Mouse (Mus musculus) neural tube, embryonic 14.5 days (tissue): ENCODE results near the gene Elmo2. TPM values are rescaled to one million over a fixed set of nuclear protein-coding genes. Genes with fewer than 3 reads are reported as not detected.

Source experiments
- ATAC-seq: fragments of 200-750 bp; cut with Nextera tagmentation; 2 replicates; pipeline ENCODE4 v1.8.0; 2017; ENCODE audit warnings: low read depth, mild to moderate bottlenecking, moderate TSS enrichment, moderate library complexity
- H3K27ac ChIP-seq: fragments of 300-500 bp; sonication (generic); 2 replicates; pipeline ENCODE4 v1.5.1; 2014; ENCODE audit warnings: low read depth, mild to moderate bottlenecking, control low read depth, low read length, moderate library complexity, mixed read lengths
- H3K27me3 ChIP-seq: fragments of 300-500 bp; sonication (generic); 2 replicates; pipeline ENCODE4 v1.6.1; 2014; ENCODE audit warnings: low read length; ENCODE audit not compliant: control insufficient read depth, insufficient read depth
- H3K36me3 ChIP-seq: fragments of 300-500 bp; sonication (generic); 2 replicates; pipeline ENCODE4 v1.6.1; 2014; ENCODE audit warnings: low read length, mixed read lengths; ENCODE audit not compliant: control insufficient read depth, insufficient read depth
- H3K4me1 ChIP-seq: fragments of 300-500 bp; sonication (generic); 2 replicates; pipeline ENCODE4 v1.6.1; 2014; ENCODE audit warnings: low read length; ENCODE audit not compliant: control insufficient read depth, insufficient read depth
- H3K4me2 ChIP-seq: fragments of 300-500 bp; sonication (generic); 2 replicates; pipeline ENCODE4 v1.6.1; 2014; ENCODE audit warnings: mild to moderate bottlenecking, low read depth, low read length, control low read depth
- H3K4me3 ChIP-seq: fragments of 300-500 bp; sonication (generic); 2 replicates; pipeline ENCODE4 v1.5.1; 2014; ENCODE audit warnings: low read depth, low read length, control low read depth, mixed read lengths
- H3K9ac ChIP-seq: fragments of 300-500 bp; sonication (generic); replicated peaks from 2 replicates; pipeline ENCODE4 v1.6.1; 2014; ENCODE audit warnings: low read depth, mild to moderate bottlenecking, control low read depth, low read length, mixed read lengths
- H3K9me3 ChIP-seq: fragments of 300-500 bp; sonication (generic); 2 replicates; pipeline ENCODE4 v1.6.1; 2016; ENCODE audit warnings: low read length; ENCODE audit not compliant: control insufficient read depth
- WGBS: fragments of 180-500 bp; shearing (Covaris S2); extraction: QIAGEN DNeasy Blood & Tissue Kit; methylation state at CpG from one replicate; pipeline ENCODE4 v1.1.7; 2014; 5-methylcytosine and 5-hydroxymethylcytosine counted together
- polyA plus RNA-seq: library from polyadenylated mRNA; unstranded; fragments of >200 nt; fragmentation: Nextera tagmentation; extraction: Ambion mirVana; gene quantifications from 2 replicates; pipeline ENCODE4 v1.2.1, GENCODE M21; 2014

Elmo2 gene
- polyA plus RNA-seq, 1 experiment from 2014 or later: 98.8 TPM

DNA sequence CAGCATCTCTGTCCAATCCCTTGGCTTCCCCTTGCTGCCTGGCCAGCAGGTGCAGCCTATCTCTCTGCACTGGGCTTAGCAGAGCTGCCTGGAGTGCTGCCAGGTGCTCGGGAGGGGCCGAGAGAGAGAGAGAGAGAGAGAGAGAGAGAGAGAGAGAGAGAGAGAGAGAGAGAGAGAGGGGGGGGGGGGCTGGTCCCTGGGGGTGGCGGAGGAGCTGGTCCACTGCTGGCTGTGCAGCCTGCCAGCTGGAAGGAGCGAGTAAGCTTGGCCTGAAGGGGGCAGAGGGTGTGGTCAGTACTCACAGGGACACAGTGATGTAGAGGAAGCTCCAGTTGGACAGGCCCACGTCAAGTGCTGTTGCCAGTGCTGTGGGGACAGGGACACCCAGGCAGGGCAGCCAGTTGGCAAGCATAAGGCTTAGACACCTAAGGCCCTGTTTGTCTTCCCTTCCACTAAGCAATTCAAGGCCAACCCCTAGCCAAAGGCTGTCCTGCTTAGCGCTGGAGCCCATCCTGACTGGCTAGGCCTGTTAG lies 44.4 kb downstream of the Elmo2 start:
- no peaks in the 10 kb centered on the region for H3K27me3 ChIP-seq
- no peaks in the 10 kb centered on the region for H3K9me3 ChIP-seq
- no peak overlapping the region for H3K4me2 ChIP-seq
- no peak overlapping the region for H3K9ac ChIP-seq
- no peak for ATAC-seq
- no peak overlapping the region for H3K4me3 ChIP-seq
- peaks cover 11% of the 10 kb centered on the region for H3K36me3 ChIP-seq
- peaks cover 3% of the 10 kb centered on the region for H3K4me1 ChIP-seq
- H3K27ac ChIP-seq: no peak overlapping the region
- WGBS: 39% methylated on average over 4 of the region's 6 CpGs

DNA sequence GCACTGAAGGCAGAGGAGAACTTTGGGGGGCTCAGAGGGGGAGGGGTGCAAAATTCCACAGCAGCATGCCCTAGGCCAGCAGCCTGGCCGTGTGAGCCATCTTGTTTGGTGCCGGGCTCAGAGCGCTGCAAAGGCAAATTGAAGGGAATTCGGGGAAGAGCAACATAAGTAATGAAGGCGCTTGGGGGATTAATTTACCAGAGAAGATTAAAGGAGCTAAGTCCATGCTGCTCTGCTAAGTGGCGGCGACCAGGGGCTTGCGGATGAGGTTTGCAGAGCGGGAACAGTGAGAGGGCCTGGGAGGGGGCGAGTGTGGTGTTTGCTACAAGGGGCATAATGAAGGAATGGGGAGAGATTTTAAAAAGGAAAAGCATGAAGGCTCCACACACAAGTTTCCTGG lies 46.9 kb downstream of the Elmo2 start:
- Histone ChIP-seq H3K27me3 (no peaks in the 10 kb centered on the region), H3K9me3 (no peaks in the 10 kb centered on the region), H3K4me3 (no peak overlapping the region), H3K27ac (no peak overlapping the region), H3K36me3 (peaks cover 11% of the 10 kb centered on the region), H3K9ac (no peak overlapping the region), H3K4me2 (no peak overlapping the region), H3K4me1 (peaks cover 9% of the 10 kb centered on the region)
- no peak for ATAC-seq
- 52% methylated on average over 10 of the region's 10 CpGs for WGBS

DNA sequence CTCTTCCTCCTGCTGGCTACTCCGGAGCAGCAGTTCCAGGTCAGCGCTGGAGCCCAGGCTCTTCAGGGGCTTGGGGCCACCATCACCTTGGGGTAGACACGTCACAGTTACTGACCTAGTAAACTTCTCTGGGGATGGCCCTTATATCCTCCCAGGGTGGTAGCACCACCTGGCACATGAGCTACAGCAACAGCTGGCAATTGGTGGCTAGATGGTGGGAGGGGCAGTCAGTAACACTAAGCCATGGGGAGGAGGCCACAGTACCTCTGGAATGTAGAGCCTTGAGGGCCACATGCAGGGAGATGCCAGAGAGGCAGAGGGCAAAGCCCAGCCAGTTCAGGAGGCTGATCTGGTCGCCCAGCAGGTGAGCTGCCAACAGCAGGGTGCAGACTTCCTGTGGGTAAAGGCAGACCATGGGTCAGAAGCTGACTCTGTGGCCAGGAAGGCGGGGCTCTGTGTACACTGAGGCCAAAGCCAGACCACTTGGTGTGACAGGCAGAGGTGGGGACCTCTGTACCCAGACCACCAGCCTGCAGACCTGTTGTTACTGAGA lies 49.0 kb downstream of the Elmo2 start:
- 90% methylated on average over 5 of the region's 5 CpGs for WGBS
- Histone ChIP-seq H3K9ac (no peak overlapping the region), H3K36me3 (peaks cover 6% of the 10 kb centered on the region; the same call in 1 of the 2 replicates), H3K4me3 (no peak overlapping the region), H3K4me1 (peaks cover 13% of the 10 kb centered on the region), H3K4me2 (no peak overlapping the region), H3K9me3 (no peaks in the 10 kb centered on the region), H3K27me3 (no peaks in the 10 kb centered on the region), H3K27ac (no peak overlapping the region)
- ATAC-seq: no peak

DNA sequence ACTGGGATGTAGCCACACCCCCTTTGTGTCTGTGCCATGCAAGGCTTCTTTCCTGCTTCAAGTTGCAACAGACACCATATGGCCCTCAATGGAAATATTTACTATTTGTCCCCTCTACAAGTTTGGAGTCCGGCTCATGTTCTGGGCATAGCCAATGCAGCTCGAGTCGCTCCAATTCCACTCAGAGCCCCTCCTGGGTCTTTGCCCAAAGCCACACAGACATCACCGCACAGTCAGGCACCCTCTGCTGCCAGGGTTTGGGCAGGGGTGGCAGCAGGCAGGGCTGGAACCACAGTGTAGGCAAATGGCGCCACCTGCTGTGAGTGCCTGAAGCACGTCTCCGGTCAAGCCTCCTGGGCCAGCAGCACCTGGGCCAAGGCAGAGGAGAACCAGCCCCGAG lies 50.5 kb downstream of the Elmo2 start:
- Histone ChIP-seq H3K27ac (no peak overlapping the region), H3K4me2 (no peak overlapping the region), H3K4me3 (no peak overlapping the region), H3K9me3 (no peaks in the 10 kb centered on the region), H3K36me3 (peaks cover 6% of the 10 kb centered on the region; the same call in 1 of the 2 replicates), H3K9ac (no peak overlapping the region), H3K4me1 (peaks cover 19% of the 10 kb centered on the region), H3K27me3 (no peaks in the 10 kb centered on the region)
- ATAC-seq: 0 out of 2 replicates have a peak, but pooled peaks have one; percentile 29
- WGBS: 18% methylated on average over 8 of the region's 8 CpGs

DNA sequence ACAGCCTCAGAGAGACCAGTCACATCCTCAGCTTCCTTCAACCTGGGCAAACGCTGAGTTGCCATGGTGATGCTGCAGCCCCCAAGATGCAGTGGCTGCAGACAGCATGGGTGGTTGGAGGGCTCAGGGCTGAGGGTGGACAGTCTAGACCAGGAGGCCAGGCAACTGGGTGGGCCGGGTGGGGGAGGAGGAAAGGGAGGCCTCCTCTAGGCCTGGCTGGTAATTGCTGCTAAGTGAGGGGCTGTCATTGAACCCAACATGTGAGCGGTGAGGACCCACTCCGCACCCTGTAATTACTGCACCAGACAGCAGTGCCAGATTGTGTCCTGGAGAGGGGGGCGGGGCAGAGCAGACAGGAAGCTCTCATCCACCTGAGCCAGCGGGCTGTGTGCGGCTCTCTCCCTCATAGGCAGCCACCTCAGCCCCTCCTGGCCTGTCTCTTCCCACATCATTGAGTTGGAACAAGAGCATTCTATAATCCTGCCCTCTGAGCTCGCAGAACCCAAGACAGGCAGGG lies 51.1 kb downstream of the Elmo2 start:
- WGBS: 29% methylated on average over 8 of the region's 8 CpGs
- Histone ChIP-seq H3K4me1 (peaks cover 20% of the 10 kb centered on the region), H3K4me2 (no peak overlapping the region), H3K9ac (no peak overlapping the region), H3K4me3 (no peak overlapping the region), H3K27ac (no peak overlapping the region), H3K9me3 (no peaks in the 10 kb centered on the region), H3K36me3 (peaks cover 6% of the 10 kb centered on the region; the same call in 1 of the 2 replicates), H3K27me3 (no peaks in the 10 kb centered on the region)
- peak; percentile 42; the same call in 1 of the 2 replicates for ATAC-seq

DNA sequence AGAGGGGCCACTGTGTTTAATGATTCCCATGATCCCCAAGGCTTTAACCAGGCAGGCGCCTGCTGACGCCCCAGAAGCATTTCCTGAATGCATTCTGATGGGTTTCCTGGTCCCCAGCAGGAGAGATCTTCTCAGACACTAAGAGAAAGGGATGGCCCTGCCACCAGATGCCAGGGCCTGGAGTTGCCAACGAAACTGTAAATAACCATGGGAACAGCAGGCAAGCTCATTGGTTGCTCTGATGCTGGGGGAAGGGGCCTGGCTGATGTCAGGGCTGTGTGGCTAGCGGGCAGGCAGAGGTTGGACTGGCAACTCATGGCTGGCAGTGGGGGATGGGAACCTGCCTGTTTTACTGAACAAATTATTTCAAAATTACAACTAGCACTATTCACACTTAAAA lies 52.7 kb downstream of the Elmo2 start:
- H3K4me3 ChIP-seq: no peak overlapping the region
- H3K4me2 ChIP-seq: no peak overlapping the region
- peaks cover 6% of the 10 kb centered on the region; the same call in 1 of the 2 replicates for H3K36me3 ChIP-seq
- ATAC-seq: no peak
- H3K4me1 ChIP-seq: peaks cover 20% of the 10 kb centered on the region
- H3K27ac ChIP-seq: no peak overlapping the region
- H3K9me3 ChIP-seq: no peaks in the 10 kb centered on the region
- no peaks in the 10 kb centered on the region for H3K27me3 ChIP-seq
- no peak overlapping the region for H3K9ac ChIP-seq
- WGBS: 18% methylated on average over 4 of the region's 4 CpGs

DNA sequence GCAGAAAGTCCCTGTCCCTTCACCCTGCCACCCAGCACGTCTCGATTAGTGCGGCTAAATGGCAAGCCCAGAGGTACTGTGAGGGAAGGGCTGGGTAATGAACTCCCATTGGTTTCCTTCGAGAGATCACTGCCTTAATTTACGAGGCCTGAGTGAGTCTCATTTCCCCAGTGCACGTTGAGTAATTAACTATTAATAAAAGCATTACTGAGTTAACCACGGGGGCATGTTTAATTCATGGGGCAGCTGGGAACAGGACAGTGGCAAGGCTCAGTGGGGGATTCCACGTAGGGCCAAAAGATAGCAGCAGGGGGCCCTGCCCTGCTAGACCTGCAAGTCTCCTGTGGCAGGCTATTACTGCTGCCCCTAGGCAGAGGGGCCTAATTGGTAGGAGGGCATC lies 55.0 kb downstream of the Elmo2 start:
- Histone ChIP-seq H3K4me1 (peaks cover 28% of the 10 kb centered on the region), H3K27ac (no peak overlapping the region), H3K9me3 (no peaks in the 10 kb centered on the region), H3K27me3 (no peaks in the 10 kb centered on the region; the same call in 1 of the 2 replicates), H3K4me2 (no peak overlapping the region), H3K9ac (no peak overlapping the region), H3K4me3 (no peak overlapping the region), H3K36me3 (no peaks in the 10 kb centered on the region)
- 3% methylated on average over 8 of the region's 8 CpGs for WGBS
- ATAC-seq: 0 out of 2 replicates have a peak, but pooled peaks have one; percentile 2

DNA sequence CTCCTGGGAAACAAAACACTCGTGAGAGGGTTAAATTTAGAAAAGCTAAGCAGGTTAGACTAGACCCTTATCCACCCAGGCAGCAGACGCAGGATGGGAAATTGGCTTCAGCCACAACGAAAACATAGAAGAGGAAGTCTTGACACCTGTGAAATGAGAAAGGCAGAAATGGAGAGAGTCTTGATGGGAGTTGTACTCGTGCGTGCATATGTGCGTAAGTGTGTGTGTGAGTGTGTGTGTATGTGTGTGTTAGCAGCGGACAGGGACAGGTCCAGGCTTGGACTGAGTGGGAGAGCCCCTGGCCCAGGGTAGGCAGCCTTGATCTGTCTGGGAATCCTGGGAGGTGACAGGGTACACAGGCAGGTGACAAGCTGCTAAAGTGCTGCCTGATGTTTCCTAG lies 55.4 kb downstream of the Elmo2 start:
- Histone ChIP-seq H3K27ac (no peak overlapping the region), H3K4me2 (no peak overlapping the region), H3K9ac (no peak overlapping the region), H3K4me3 (no peak overlapping the region), H3K36me3 (no peaks in the 10 kb centered on the region), H3K9me3 (no peaks in the 10 kb centered on the region), H3K27me3 (no peaks in the 10 kb centered on the region; the same call in 1 of the 2 replicates), H3K4me1 (peaks cover 28% of the 10 kb centered on the region)
- peak; percentile 6; the same call in 1 of the 2 replicates for ATAC-seq
- WGBS: 60% methylated on average over 7 of the region's 7 CpGs

DNA sequence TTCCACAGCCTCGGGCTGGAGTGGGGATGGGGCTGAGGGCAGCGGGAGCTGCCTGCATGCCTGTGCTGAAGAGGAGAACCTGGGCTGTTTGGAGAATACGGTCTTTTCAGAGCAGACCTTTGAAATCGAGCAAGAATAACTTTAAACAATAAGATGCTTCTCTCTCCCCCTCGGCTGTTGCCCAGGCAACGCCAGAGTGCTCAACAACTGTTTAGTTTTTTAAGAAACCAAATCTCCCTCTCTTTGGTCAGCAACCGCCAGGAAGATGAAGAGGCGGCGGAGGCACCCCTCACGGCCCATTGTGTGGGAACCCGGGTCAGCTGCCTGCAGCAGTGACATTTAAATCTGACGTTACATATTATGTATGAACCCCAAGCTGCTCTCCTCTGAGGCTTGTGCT lies 59.5 kb downstream of the Elmo2 start:
- Histone ChIP-seq H3K27me3 (no peaks in the 10 kb centered on the region; the same call in 1 of the 2 replicates), H3K4me3 (no peak overlapping the region), H3K4me1 (peaks cover 20% of the 10 kb centered on the region; the same call in 1 of the 2 replicates), H3K27ac (no peak overlapping the region), H3K9me3 (no peaks in the 10 kb centered on the region), H3K9ac (no peak overlapping the region), H3K4me2 (no peak overlapping the region), H3K36me3 (no peaks in the 10 kb centered on the region)
- ATAC-seq: no peak
- 7% methylated on average over 12 of the region's 12 CpGs for WGBS
